Mouse (Mus musculus) CH12.LX (cell line): ENCODE measurements around the gene Olfr67.

Experiments used
- CTCF ChIP-seq, 2 experiments: IDR thresholded peaks in 1 of 2; conservative IDR thresholded peaks in 1 of 2; 2 replicates each; pipeline ENCODE4 v1.5.1; 2011 to 2012; ENCODE audit warnings: low read depth in 2 of 2, low read length in 2 of 2, improper control_type of control experiment in 1 of 2, inconsistent platforms in 1 of 2, mild to moderate bottlenecking in 1 of 2, moderate library complexity in 1 of 2
- MAX ChIP-seq: IDR thresholded peaks from 2 replicates; pipeline ENCODE4 v1.6.1; 2011; ENCODE audit warnings: low read length, improper control_type of control experiment
- ZNF384 ChIP-seq: IDR thresholded peaks from 2 replicates; pipeline ENCODE4 v1.6.1; 2012; ENCODE audit warnings: low read depth, low read length, improper control_type of control experiment, inconsistent platforms

- TF ChIP-seq ZNF384 (no peak), MAX (no peak), CTCF (conservative IDR thresholded peaks at IDR 0.05 in 1 of 2, IDR thresholded peaks at IDR 0.05 in 1 of 2; ENCODE audit: low read depth in 2 of 2, low read length in 2 of 2) (no peak)
These were observed at the start of gene Olfr67 for GRCm38 (mm10) chr7:103791721-103792120.
